Mouse (Mus musculus) stomach, postnatal 0 days (tissue): ENCODE measurements at regions not wholly inside any gene's neighbourhood (a gene's known extent, or its start where the extent isn't known, plus 50 kb on each side); places are given as distances from the start of the nearest gene placed in this dataset.

ENCODE experiments used
- CTCF ChIP-seq: IDR thresholded peaks from 2 replicates; pipeline ENCODE4 v1.5.1; 2016; ENCODE audit warnings: antibody characterized with exemption, low read depth, mild to moderate bottlenecking, moderate library complexity
- EP300 ChIP-seq: optimal IDR thresholded peaks from 2 replicates; pipeline ENCODE3; 2016; ENCODE audit warnings: antibody characterized with exemption

DNA sequence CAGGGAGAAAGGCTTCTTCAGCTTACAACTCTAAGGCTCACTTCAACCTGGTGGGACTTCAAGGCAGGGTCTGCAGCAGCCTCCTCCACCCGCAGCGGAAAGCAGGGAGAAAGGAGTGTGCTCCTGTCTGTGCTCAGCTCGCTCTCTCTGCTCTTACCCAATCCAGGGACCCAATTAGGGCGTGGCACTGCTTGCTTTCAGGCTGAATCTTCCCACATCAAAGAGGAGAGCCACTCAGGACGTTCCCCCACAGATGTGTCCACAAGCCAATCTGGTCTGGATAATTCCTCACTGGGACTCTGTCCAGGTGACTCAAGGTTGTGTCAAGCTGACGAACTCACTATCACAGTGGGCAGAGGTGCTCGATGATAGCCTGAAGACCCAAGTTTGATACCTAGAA lies 72.0 kb upstream of the Zbtb40 start:
- TF ChIP-seq CTCF (no peak), EP300 (no peak)
